Mouse (Mus musculus) Patski (cell line): ENCODE results near the gene Gmds. TPM values are rescaled to one million over a fixed set of nuclear protein-coding genes. Genes with fewer than 3 reads are reported as not detected.

ENCODE experiments used
- ATAC-seq: fragments of 100-300 bp; one replicate; pipeline ENCODE4 v1.8.0; 2021
- CTCF ChIA-PET: fragments of 350-600 bp; sonication (Branson Sonifier 250); formaldehyde crosslinking; loops from one replicate; lab custom pipeline; 2022; ENCODE audit warnings: inconsistent platforms; lab: Charles Lee
- POLR2A ChIA-PET: fragments of 350-600 bp; sonication (Branson Sonifier 250); formaldehyde crosslinking; loops from one replicate; lab custom pipeline; 2022; ENCODE audit warnings: antibody characterized with exemption, inconsistent platforms; lab: Charles Lee
- DNase-seq: peaks from one replicate; pipeline ENCODE4 v3.0.0-alpha.2; 2011; ENCODE audit warnings: low read depth, low spot score
- H3K27me3 ChIP-seq: fragments of 371-371 bp; one replicate; pipeline ENCODE4 v1.5.1; 2021
- CTCF ChIP-seq: fragments of 100-300 bp; IDR thresholded peaks from one replicate; pipeline ENCODE4 v1.5.1; 2021
- in situ Hi-C: fragments of 300-500 bp; cut with MboI; formaldehyde crosslinking; loops from 3 replicates; pipeline ENCODE4 v1.11.1; 2018; ENCODE audit warnings: low pct_unique_long_range_greater_than_20kb, mixed read lengths
- polyA plus RNA-seq: library from polyadenylated mRNA; unstranded; gene quantifications from one replicate; pipeline ENCODE4 v1.2.3, GENCODE M21; 2021

Gene Gmds
- polyA plus RNA-seq, 1 experiment from 2014 or later = 53.3 TPM

DNA sequence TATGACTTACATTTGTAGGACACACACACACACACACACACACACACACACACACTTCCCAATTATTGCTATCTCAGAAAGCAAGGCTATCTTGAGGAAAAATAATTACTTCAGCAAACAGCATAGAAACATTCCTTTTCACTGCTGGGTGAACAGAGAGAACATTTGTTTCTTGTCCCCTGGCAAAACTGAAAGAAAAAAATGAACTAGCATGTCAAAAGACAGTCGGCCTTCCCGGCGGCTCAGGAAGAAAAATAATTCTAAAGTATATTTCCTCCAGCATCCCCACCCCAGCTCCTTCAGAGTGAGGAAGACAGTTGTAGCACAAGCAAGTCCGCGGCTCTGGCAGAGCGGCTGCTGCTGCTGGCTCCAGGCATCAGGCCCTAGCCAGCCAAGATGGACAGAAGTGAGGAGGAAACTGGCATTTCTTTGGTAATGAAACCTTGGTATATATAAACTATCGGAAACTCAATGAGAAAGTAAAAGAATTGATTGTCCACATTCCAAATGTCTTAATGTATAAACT is 330.4 kb downstream of the Gmds start:
- CTCF ChIA-PET = interaction anchor here (0.6 to 1.4 kb wide), 4 partner anchors 9 to 158 kb away, joined by 3 to 4 read pairs (median 3); no protein-coding TSS in a partner anchor
- no peaks in the 10 kb centered on the region for H3K27me3 ChIP-seq
- in situ Hi-C loops = no loop called here
- no peak for DNase-seq
- ATAC-seq = no peak
- no peak for TF ChIP-seq CTCF
- POLR2A ChIA-PET = no interaction called here

GRCm38 (mm10) chr13:31993391-31993790 is 345.1 kb downstream of the Gmds start:
- TF ChIP-seq CTCF = no peak
- ChIA-PET CTCF (no interaction called here), POLR2A (interaction anchor here (0.5 to 0.8 kb wide), 2 partner anchors 17 to 171 kb away, joined by 3 to 4 read pairs; no protein-coding TSS in a partner anchor)
- ATAC-seq = no peak
- in situ Hi-C loops = no loop called here
- no peak for DNase-seq
- no peaks in the 10 kb centered on the region for H3K27me3 ChIP-seq

DNA sequence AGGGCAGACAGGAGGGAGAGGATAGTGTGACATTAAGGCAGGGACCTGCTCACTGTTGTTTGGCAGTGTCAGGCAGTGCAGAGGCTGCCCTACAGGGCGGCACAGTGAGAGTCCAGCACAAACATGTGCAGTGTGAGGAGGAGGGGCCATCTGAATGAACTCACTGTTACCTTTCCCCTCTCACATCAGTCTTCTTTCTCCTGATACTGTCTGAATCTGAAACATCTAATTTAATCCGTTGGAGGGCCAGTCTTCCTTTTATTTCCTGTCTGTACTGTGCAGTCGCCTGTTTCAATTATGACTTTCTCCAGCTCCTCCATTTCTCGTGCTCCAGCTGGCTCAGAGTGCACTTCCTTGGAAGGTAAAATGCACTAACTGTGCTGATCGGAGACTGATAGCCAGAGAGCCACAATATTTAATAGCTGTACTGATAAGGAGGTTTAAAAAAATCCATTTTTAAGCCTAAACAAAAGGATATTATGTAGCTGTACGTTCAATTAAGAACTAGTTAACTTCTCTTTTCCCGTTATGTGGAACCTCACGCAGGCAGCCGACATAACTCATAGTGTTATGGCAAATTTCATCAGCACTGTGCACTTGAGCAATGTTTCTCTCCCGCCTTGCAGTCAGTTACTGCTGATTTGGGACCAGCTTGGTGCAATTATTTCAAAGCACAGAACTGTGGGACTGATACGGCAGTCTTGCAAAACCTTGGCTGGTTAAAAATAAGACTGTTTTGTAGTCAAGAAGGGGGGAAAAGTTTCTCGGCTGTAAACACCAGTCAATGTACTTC is 345.9 kb downstream of the Gmds start:
- no peak for DNase-seq

DNA sequence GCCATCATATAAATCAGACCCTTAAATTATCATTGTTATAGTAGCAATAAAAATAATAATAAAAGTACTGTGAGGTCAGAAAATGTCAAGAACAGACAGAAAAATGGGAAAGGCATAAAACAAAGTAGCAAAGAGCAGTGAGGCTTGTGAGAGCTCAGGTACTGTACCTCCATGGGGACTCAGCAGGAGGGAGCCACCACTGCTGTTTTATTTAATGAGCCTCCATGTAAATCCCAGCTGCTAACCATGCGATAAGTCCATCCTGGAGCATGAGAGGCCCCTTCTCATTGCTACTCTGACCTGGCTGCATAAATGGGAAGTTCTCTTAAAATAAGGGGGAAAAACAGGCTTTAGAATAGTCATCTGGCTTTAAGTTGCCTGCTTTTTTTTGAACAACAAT is 357.3 kb downstream of the Gmds start:
- ATAC-seq (no peak), DNase-seq (no peak)
- no peaks in the 10 kb centered on the region for H3K27me3 ChIP-seq
- ChIA-PET CTCF (no interaction called here), POLR2A (no interaction called here)
- no peak for TF ChIP-seq CTCF
- in situ Hi-C loops = no loop called here

More for the DNA sequence above, 345.9 kb downstream of the Gmds start:
- no peaks in the 10 kb centered on the region for H3K27me3 ChIP-seq
- ChIA-PET CTCF (interaction anchor here (1.0 kb wide), 1 partner anchor 20 kb away, joined by 3 read pairs; no protein-coding TSS in a partner anchor), POLR2A (interaction anchor here (0.5 to 0.8 kb wide), 2 partner anchors 16 to 170 kb away, joined by 3 to 4 read pairs; no protein-coding TSS in a partner anchor)
- TF ChIP-seq CTCF = no peak
- in situ Hi-C loops = no loop called here
- no peak for ATAC-seq

DNA sequence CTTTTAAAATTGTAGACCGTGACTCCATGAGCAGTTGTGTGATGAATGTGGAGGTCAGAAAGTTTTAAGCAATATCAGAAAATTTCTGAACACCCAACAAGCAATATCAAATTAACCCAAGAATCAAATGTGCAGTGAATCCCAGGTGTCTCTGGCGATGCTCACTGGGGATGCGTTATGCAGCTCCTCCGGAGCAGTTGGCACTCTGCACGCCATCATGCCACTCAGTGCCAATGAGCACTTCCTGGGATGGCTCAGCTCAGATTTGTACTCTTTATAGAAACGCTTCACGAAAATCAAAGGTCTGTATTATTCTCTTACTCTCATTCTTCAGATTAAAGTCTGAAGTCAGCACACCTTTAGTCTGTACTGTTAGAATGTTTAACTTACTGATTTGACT is 360.4 kb downstream of the Gmds start:
- no peaks in the 10 kb centered on the region for H3K27me3 ChIP-seq
- ChIA-PET CTCF (no interaction called here), POLR2A (no interaction called here)
- in situ Hi-C loops = no loop called here
- TF ChIP-seq CTCF = no peak
- ATAC-seq (no peak), DNase-seq (no peak)

DNA sequence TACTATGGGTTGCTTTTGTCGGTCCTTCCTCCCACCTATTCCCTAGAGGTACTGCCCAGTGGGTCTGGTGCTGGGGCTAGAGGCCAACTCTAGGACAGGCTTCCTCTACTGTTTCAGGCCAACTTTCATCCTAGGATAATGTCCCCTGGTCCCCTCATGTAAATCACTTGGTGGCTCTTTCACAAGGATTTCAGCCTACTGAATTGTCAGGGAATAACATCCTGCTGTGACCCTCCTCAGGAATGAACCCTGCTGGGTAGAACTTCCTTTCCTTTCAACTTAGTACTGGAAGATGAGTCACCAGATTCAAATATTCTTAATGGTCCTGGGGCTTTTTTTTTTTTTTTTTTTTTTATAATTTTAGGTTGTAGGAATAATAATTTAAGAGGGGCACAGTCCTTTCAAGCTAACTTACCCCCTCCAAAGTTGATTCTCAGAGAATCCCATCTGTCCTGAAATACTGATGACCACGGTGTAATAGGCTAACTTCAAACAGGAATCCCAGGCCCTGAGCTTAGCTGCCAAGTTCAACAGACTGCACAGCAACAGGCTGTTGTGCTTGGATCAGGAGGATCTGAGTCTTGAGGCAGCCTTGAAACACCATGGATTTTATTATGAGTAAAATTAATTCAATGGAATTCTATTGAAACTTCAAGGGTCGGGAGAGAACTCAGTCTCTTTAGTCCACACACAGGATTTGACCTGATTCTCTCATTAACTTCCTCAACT is 363.6 kb downstream of the Gmds start:
- CTCF ChIA-PET = interaction anchor here (0.9 kb wide), 1 partner anchor 101 kb away, joined by 3 read pairs; no protein-coding TSS in a partner anchor
- no peak for ATAC-seq
- DNase-seq = no peak
- H3K27me3 ChIP-seq = no peaks in the 10 kb centered on the region
- in situ Hi-C loops = no loop called here
- no peak for TF ChIP-seq CTCF
- POLR2A ChIA-PET = interaction anchor here (0.6 kb wide), 1 partner anchor 268 kb away, joined by 3 read pairs; no protein-coding TSS in a partner anchor

- ATAC-seq = no peak
Observed at GRCm38 (mm10) chr13:31971040-31971501, 367.5 kb downstream of the Gmds start.

GRCm38 (mm10) chr13:31968272-31968671 is 370.3 kb downstream of the Gmds start:
- no peaks in the 10 kb centered on the region for H3K27me3 ChIP-seq
- CTCF ChIA-PET = interaction anchor here (1.6 kb wide), 2 partner anchors 9 kb away, joined by 4 to 5 read pairs; no protein-coding TSS in a partner anchor
- POLR2A ChIA-PET = no interaction called here
- DNase-seq (no peak), ATAC-seq (no peak)
- TF ChIP-seq CTCF = no peak
- in situ Hi-C loops = no loop called here

More at GRCm38 (mm10) chr13:31971040-31971501, 367.5 kb downstream of the Gmds start:
- DNase-seq = no peak
- in situ Hi-C loops = no loop called here
- no peak for TF ChIP-seq CTCF
- ChIA-PET POLR2A (no interaction called here), CTCF (interaction anchor here (1.9 kb wide), 1 partner anchor 12 kb away, joined by 3 read pairs; no protein-coding TSS in a partner anchor)
- H3K27me3 ChIP-seq = no peaks in the 10 kb centered on the region

- in situ Hi-C loops = no loop called here
- no peak for TF ChIP-seq CTCF
- ChIA-PET POLR2A (interaction anchor here (0.6 kb wide), 1 partner anchor 372 kb away, joined by 3 read pairs; no protein-coding TSS in a partner anchor), CTCF (interaction anchor here (1.6 kb wide), 1 partner anchor 10 kb away, joined by 5 read pairs; no protein-coding TSS in a partner anchor)
- H3K27me3 ChIP-seq = no peaks in the 10 kb centered on the region
- ATAC-seq (no peak), DNase-seq (no peak)
Observed at GRCm38 (mm10) chr13:31966931-31967532, 371.5 kb downstream of the Gmds start.

DNA sequence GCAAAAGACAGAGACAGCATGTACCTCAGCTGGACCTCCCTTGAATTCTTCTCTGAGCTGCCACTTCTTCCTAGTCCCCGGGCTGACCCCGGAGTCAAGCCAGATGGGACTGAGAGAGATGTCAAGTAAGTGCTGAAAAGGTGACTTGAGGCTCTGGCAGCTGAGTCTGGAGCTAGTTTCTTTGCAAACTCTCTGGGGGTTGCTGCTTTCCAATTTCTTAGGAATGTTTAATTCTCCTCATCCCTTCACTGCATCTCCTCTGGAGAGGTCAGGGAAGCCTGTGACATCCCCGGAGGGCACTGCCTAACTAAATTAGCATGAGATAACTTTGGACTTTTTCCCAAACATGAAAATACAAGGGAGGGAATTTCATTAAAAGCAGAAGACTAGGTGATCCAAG is 378.0 kb downstream of the Gmds start:
- ChIA-PET CTCF (interaction anchor here (1.1 to 1.4 kb wide), 3 partner anchors 8 to 112 kb away, joined by 3 to 4 read pairs (median 3); no protein-coding TSS in a partner anchor), POLR2A (no interaction called here)
- DNase-seq = no peak
- in situ Hi-C loops = no loop called here
- ATAC-seq = no peak
- H3K27me3 ChIP-seq = no peaks in the 10 kb centered on the region
- TF ChIP-seq CTCF = no peak
